Mouse (Mus musculus) myocyte (in vitro differentiated cells): Measurements from ENCODE around the gene Selp.

ENCODE experiments used
- CEBPB ChIP-seq: IDR thresholded peaks from 2 replicates; pipeline ENCODE4 v1.6.1; 2011; ENCODE audit warnings: mild to moderate bottlenecking, moderate library complexity; ENCODE audit not compliant: poor library complexity, insufficient read depth, severe bottlenecking
- E2F4 ChIP-seq: IDR thresholded peaks from one replicate; pipeline ENCODE4 v1.6.1; 2011; ENCODE audit warnings: mild to moderate bottlenecking, control low read depth, moderate library complexity; ENCODE audit not compliant: insufficient read depth
- MAX ChIP-seq: IDR thresholded peaks from one replicate; pipeline ENCODE4 v1.6.1; 2011; ENCODE audit warnings: low read depth, mild to moderate bottlenecking, control low read depth
- MYOD1 ChIP-seq, 3 experiments: IDR thresholded peaks; one replicate each; pipeline ENCODE4 v1.6.1; 2011; ENCODE audit warnings: control low read depth in 2 of 3, low read depth in 2 of 3, mild to moderate bottlenecking in 2 of 3, moderate library complexity in 1 of 3; ENCODE audit not compliant: insufficient read length in 2 of 3, control insufficient read depth in 1 of 3
- MYOG ChIP-seq, 3 experiments: IDR thresholded peaks; one replicate each; pipeline ENCODE4 v1.6.1; 2011; ENCODE audit warnings: control low read depth in 2 of 3, low read depth in 2 of 3, mild to moderate bottlenecking in 2 of 3; ENCODE audit not compliant: insufficient read length in 2 of 3, control insufficient read depth in 1 of 3, insufficient read depth in 1 of 3
- POLR2A ChIP-seq: IDR thresholded peaks from one replicate; pipeline ENCODE4 v1.6.1; 2011; ENCODE audit warnings: low read depth, mild to moderate bottlenecking, control low read depth, moderate library complexity; ENCODE audit not compliant: insufficient read length
- POLR2AphosphoS2 ChIP-seq: IDR thresholded peaks from one replicate; pipeline ENCODE4 v1.6.1; 2011; ENCODE audit warnings: low read depth, control low read depth; ENCODE audit not compliant: insufficient read length
- REST ChIP-seq: IDR thresholded peaks from one replicate; pipeline ENCODE4 v1.6.1; 2011; ENCODE audit warnings: mild to moderate bottlenecking, control low read depth, moderate library complexity; ENCODE audit not compliant: insufficient read depth, insufficient read length
- SRF ChIP-seq: IDR thresholded peaks from one replicate; pipeline ENCODE4 v1.6.1; 2011; ENCODE audit warnings: low read depth; ENCODE audit not compliant: control insufficient read depth, insufficient read length
- TCF12 ChIP-seq: IDR thresholded peaks from one replicate; pipeline ENCODE4 v1.6.1; 2011; ENCODE audit warnings: mild to moderate bottlenecking, control low read depth; ENCODE audit not compliant: poor library complexity, insufficient read depth, severe bottlenecking
- TCF3 ChIP-seq: IDR thresholded peaks from one replicate; pipeline ENCODE4 v1.6.1; 2011; ENCODE audit warnings: low read depth, control low read depth; ENCODE audit not compliant: insufficient read length
- USF1 ChIP-seq: IDR thresholded peaks from one replicate; pipeline ENCODE4 v1.6.1; 2011; ENCODE audit warnings: low read depth, mild to moderate bottlenecking, control low read depth, moderate library complexity

DNA sequence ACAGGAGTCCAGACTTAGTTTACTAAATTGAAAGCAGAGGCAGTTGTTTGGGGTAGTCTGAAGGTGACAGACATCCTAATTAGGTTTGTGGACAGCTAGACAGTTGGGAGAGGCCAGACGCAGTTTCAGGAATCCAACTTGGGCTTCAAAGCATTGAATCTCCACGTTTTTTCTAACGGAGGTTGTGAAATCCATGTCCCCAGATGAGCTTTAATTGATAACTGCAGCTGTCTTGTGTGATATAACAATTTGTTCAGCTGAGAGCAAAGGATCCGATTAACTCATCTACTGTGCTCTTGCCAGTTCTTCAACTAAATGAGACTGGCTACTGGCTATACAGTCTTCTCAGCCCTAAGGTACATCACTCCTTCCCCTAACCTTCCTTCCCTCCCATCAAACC, 43.5 kb downstream of the Selp start:
- TF ChIP-seq POLR2A = no peak
- TF ChIP-seq POLR2AphosphoS2 = no peak
- no peak for TF ChIP-seq CEBPB
- no peak for TF ChIP-seq USF1
- TF ChIP-seq MYOG (IDR thresholded peaks at IDR 0.05; ENCODE audit: control insufficient read depth in 1 of 3, insufficient read depth in 1 of 3, insufficient read length in 2 of 3, low read depth in 2 of 3) = no peak
- no peak for TF ChIP-seq TCF12
- no peak for TF ChIP-seq E2F4
- no peak for TF ChIP-seq MAX
- no peak for TF ChIP-seq SRF
- TF ChIP-seq MYOD1 (IDR thresholded peaks at IDR 0.05; ENCODE audit: control insufficient read depth in 1 of 3, insufficient read length in 2 of 3, low read depth in 2 of 3) = no peak
- no peak for TF ChIP-seq REST
- TF ChIP-seq TCF3 = no peak
